Mouse (Mus musculus) G1E-ER4 (cell line): ENCODE measurements around the gene H2al1c. TPM values are rescaled to one million over a fixed set of nuclear protein-coding genes. Genes with fewer than 3 reads are reported as not detected.
"Not testable (repeated sequence)": the region's sequence is repeated elsewhere in the genome, so short reads cannot be mapped to it uniquely, and the experiment has no call there.

ENCODE experiments used
- GATA1 ChIP-seq: IDR thresholded peaks from one replicate; pipeline ENCODE4 v1.8.0; 2012; ENCODE audit warnings: low read length, inconsistent platforms
- polyA plus RNA-seq: library from polyadenylated mRNA; stranded (reverse); fragments of >175 nt; gene quantifications from 2 replicates; pipeline ENCODE4 v1.2.3, GENCODE M21; 2012

Gene H2al1c
- polyA plus RNA-seq, result not detected in 2 replicates

DNA sequence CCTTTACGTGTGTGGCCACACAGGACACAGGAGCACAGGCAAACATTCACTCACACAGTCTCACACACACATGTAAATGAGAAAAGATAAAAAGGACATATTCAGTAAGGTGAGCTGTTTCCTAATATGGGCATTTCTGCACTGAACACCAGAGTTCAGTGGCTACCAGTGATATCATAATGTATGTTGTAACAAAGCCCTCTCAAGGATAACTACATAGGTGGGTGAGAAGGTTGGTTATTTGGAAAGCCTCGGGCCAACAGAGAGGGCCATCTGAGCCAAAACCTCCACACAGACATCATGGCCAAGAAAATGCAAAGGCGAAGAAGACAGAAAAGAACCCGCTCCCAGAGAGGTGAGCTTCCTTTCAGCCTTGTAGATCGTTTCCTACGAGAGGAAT, at the start of gene H2al1c:
TSS of gene H2al1c (plus strand) at position 301 of the 400 bp plus-strand sequence.
- TF ChIP-seq GATA1, result not testable (repeated sequence)

DNA sequence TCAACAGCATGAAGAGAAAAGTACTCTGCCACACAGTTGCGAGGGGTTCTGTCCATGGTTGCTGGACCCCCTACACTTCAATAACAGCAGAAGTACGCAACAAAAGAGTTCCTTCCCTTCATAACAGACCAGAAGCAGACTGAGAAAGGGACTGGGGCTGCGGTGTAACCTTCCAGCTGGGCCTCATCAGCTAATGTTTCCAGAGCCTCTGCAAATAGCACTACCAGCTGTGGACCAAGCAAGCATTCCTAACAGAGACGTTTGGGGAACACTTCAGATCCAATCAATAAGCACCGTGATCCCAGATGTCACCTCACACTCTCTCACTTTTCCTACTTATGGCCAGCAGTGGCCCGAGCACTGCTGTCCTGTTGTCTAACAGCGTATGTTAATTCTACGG, 40.5 kb upstream of the H2al1c start:
- no peak for TF ChIP-seq GATA1

- TF ChIP-seq GATA1, result no peak
Observed at GRCm38 (mm10) chrX:11267791-11268190, 37.7 kb upstream of the H2al1c start.

DNA sequence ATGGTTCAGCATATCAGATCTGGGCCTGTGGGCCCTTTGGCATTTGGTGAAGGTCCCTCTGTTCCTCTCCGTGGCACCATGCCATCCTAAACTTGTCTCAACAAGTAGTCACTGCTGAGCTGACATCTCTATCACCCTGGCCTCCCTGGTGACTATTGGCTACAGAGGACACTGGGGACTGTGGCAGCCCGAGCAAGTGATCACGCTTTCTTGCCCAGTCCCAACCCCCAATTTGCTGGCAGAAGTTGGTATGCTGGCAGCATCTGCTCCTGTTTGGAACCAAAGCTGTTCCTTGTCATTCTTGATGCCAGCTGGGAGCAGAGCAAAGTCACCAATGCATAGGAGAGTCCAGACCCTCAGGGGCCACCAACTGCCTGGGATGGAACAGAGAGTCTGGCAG, 36.4 kb upstream of the H2al1c start:
- TF ChIP-seq GATA1, result no peak

DNA sequence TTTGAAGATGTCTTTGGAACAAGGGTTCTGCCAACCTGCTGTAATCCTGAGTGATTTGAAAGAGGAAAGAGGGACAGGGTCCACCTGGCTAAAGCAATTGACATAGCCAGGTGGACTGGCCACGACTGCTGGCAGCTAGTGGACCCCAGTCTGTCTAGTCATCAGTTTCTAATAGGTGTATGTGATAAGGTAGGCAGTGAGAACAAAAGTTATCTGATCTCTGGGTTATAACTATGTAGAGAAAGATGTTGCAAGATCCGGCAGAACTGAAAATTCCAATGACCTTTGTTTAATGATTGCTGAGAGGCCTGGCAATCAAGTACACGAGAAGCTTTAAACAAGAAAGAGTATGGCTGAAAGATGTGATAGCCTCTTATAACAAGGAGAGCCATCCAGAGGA, 32.3 kb upstream of the H2al1c start:
- TF ChIP-seq GATA1, result no peak

DNA sequence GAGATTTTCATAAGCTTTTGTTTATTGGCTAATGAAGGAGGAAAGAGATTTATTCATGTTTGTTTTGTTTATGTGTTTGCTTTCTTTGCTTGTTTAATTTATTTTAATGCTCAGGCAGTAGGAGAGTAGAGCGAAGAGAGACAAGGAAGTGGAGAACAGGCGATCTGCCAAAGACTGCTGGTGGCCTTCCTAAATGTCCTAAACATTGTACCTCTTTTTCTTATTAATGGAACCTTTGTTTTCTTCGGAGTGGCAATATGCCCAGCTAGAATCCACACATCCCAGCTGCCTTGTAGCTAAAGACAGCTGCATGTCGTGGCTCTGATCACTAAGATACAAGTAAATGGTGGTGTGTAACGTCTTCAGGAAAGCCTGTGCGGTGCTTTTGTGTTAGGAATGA, 28.4 kb upstream of the H2al1c start:
- no peak for TF ChIP-seq GATA1

GRCm38 (mm10) chrX:11280741-11281140, 24.7 kb upstream of the H2al1c start:
- TF ChIP-seq GATA1, result no peak

GRCm38 (mm10) chrX:11288306-11288882, 17.1 kb upstream of the H2al1c start:
- no peak for TF ChIP-seq GATA1

DNA sequence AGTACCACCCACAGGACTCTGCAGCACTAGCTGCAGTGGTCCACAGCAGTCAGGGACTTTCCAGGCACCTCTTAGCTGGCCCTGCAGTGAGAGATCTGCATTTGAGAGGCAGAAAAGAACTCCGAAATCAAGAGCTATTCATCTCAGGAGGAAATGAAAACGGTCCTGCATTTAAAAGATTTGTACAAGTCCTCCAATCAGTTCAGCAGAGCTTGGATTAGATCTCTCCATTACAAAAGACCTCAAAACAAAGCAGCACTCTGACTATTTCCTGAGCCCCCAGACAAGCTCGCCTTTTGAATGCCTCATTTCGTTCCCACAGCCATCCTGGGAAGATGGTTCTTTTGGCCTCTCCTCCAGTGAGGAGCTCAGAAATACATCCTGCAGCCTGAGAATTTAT, 16.2 kb upstream of the H2al1c start:
- no peak for TF ChIP-seq GATA1

GRCm38 (mm10) chrX:11298957-11299356, 6.5 kb upstream of the H2al1c start, which contains the start of gene H2al1a:
Gene H2al1a, plus strand, starts transcription at chrX:11299257.
- TF ChIP-seq GATA1, result not testable (repeated sequence)

GRCm38 (mm10) chrX:11302132-11302531, 3.3 kb upstream of the H2al1c start, which contains the start of gene H2al1b:
Gene H2al1b, plus strand, starts transcription at chrX:11302432.
- TF ChIP-seq GATA1, result not testable (repeated sequence)

DNA sequence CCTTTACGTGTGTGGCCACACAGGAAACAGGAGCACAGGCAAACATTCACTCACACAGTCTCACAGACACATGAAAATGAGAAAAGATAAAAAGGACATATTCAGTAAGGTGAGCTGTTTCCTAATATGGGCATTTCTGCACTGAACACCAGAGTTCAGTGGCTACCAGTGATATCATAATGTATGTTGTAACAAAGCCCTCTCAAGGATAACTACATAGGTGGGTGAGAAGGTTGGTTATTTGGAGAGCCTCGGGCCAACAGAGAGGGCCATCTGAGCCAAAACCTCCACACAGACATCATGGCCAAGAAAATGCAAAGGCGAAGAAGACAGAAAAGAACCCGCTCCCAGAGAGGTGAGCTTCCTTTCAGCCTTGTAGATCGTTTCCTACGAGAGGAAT, 3.1 kb downstream of the H2al1c start, which contains the start of gene H2al1d:
TSS of gene H2al1d (plus strand) at position 301 of the 400 bp plus-strand sequence.
- not testable (repeated sequence) for TF ChIP-seq GATA1

DNA sequence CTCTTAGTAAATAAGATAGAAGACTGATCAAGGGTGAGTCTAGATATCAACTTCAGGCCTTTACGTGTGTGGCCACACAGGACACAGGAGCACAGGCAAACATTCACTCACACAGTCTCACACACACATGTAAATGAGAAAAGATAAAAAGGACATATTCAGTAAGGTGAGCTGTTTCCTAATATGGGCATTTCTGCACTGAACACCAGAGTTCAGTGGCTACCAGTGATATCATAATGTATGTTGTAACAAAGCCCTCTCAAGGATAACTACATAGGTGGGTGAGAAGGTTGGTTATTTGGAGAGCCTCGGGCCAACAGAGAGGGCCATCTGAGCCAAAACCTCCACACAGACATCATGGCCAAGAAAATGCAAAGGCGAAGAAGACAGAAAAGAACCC, 6.2 kb downstream of the H2al1c start, which contains the start of gene H2al1e:
TSS of gene H2al1e (plus strand) at position 301 of the 400 bp plus-strand sequence.
- not testable (repeated sequence) for TF ChIP-seq GATA1

GRCm38 (mm10) chrX:11314858-11315257, 9.4 kb downstream of the H2al1c start, which contains the start of gene H2al1f:
Gene H2al1f, plus strand, starts transcription at chrX:11315158.
- TF ChIP-seq GATA1, result not testable (repeated sequence)

DNA sequence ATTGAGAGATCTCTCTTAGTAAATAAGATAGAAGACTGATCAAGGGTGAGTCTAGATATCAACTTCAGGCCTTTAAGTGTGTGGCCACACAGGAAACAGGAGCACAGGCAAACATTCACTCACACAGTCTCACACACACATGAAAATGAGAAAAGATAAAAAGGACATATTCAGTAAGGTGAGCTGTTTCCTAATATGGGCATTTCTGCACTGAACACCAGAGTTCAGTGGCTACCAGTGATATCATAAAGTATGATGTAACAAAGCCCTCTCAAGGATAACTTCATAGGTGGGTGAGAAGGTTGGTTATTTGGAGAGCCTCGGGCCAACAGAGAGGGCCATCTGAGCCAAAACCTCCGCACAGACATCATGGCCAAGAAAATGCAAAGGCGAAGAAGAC, 12.5 kb downstream of the H2al1c start, which contains the start of gene H2al1g:
TSS of gene H2al1g (plus strand) at position 301 of the 400 bp plus-strand sequence.
- TF ChIP-seq GATA1, result not testable (repeated sequence)

GRCm38 (mm10) chrX:11321192-11321591, 15.7 kb downstream of the H2al1c start, which contains the start of gene H2al1h:
Gene H2al1h, plus strand, starts transcription at chrX:11321492.
- TF ChIP-seq GATA1, result not testable (repeated sequence)

DNA sequence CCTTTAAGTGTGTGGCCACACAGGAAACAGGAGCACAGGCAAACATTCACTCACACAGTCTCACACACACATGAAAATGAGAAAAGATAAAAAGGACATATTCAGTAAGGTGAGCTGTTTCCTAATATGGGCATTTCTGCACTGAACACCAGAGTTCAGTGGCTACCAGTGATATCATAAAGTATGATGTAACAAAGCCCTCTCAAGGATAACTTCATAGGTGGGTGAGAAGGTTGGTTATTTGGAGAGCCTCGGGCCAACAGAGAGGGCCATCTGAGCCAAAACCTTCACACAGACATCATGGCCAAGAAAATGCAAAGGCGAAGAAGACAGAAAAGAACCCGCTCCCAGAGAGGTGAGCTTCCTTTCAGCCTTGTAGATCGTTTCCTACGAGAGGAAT, 18.9 kb downstream of the H2al1c start, which contains the start of gene H2al1i:
TSS of gene H2al1i (plus strand) at position 301 of the 400 bp plus-strand sequence.
- TF ChIP-seq GATA1, result not testable (repeated sequence)
